Mouse (Mus musculus) testis, adult 2 months (tissue): Measurements from ENCODE around the gene Ndufs3.

Experiments
- CTCF ChIP-seq: fragments of 200-500 bp; IDR thresholded peaks from 2 replicates; pipeline ENCODE4 v1.5.1; 2012; ENCODE audit warnings: low read depth, mild to moderate bottlenecking, inconsistent platforms, low read length, moderate library complexity; ENCODE audit not compliant: control insufficient read depth, insufficient read depth, insufficient replicate concordance
- POLR2A ChIP-seq: fragments of 200-500 bp; IDR thresholded peaks from 2 replicates; pipeline ENCODE4 v1.6.1; 2012; ENCODE audit warnings: low read depth, mild to moderate bottlenecking, inconsistent platforms, low read length, moderate library complexity; ENCODE audit not compliant: control insufficient read depth

DNA sequence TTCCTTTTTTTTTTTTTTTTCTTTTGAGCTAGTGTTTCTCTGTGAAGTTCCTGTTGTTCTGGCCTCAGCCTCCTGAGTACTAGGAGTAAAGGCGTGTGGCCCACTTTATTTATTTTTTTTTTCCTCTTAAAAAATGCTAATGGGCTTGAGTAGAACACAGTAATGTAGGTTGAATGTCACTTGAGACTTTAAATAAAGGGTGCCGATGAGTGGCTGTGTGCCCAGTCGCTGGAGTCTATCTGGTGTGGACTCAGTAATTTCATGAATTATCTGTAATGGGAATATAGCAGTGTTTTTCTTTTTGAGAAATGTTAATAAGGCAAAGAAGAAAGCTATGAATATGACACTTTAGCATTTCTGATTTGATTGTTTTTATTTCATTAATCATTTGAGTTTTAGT lies 48.8 kb upstream of the Ndufs3 start:
- no peak for TF ChIP-seq CTCF
- no peak for TF ChIP-seq POLR2A
